ENCODE assay signal across 13 mouse cellular contexts in the genomic region with DNA sequence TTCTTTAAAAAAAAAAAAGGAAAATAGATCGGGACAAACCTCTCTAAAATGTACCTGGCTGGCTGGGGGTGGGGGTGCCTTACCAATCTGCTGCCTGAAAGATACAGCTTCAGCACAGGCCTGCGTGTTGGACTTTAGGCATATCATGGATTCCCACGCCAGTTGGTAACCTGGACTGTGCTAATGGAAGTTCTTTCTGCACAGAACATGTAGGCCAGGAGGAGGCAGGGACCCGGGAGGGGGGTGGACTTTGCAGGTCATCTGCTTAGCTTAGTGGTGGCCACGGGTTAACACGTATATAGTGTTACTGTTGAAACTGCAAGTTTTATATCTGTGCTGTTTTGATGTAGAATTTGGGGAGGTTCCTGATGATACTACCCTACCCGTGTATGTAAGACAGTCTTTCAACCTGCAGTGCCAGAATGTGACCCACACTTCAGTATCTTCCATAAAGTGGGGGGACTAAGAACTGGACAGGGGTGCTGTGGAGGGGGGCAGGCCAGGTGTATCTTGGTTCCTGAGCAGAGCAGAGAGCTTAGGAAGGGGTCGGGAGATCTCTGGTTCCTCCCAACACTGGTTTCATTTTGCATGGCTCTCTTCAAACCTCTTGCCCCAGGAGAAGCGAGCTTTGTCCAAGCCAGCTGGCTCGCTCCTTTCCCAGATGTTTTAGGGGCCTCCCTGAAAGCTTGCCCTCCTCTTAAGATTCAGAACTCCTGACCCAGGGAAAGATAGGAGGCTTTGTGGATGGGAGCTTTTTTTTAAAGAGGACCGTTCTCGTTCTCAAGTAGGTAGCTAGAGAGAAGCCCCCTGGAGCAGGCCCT. TPM values are rescaled to one million over a fixed set of nuclear protein-coding genes. Genes with fewer than 3 reads are reported as not detected.
A peak's percentile ranks its signal among the peaks of the same experiment; 100 is the strongest.
DNase-seq lines count a peak whose midpoint lies in the region; ATAC-seq lines count a peak whose summit lies in the region.
"Had no signal": no experiment of that assay in that cellular context is flagged by ENCODE, and none has a peak within 500 bp of the region (broad histone marks: within the 10 kb centered on the region; RNA-seq: fewer than 3 reads in every experiment).

No protein-coding gene starts in this region.

- H3K27ac ChIP-seq in heart, embryonic 12.5 days (ENCODE audit: poor library complexity, severe bottlenecking), result peak overlapping the region; percentile 44; the same call in 1 of the 2 replicates
- H3K27ac ChIP-seq in midbrain, embryonic 10.5 days (replicated peaks), result no peak overlapping the region
- no peak overlapping the region for H3K27ac ChIP-seq in midbrain, embryonic 13.5 days
- no peak overlapping the region for H3K27ac ChIP-seq in hindbrain, embryonic 15.5 days (replicated peaks)
- no peak overlapping the region for H3K27ac ChIP-seq in neural tube, embryonic 15.5 days (replicated peaks)

- peak overlapping the region; percentile 73 for H3K9ac ChIP-seq in heart, embryonic 12.5 days
- no peak overlapping the region for H3K9ac ChIP-seq in midbrain, embryonic 13.5 days (replicated peaks)
- no peak overlapping the region for H3K9ac ChIP-seq in hindbrain, embryonic 15.5 days
- H3K9ac ChIP-seq in neural tube, embryonic 15.5 days (replicated peaks), result no peak overlapping the region

- no peak for ATAC-seq in heart, embryonic 12.5 days (ENCODE audit: insufficient number of reproducible peaks, low FRiP score)
- no peak for ATAC-seq in midbrain, embryonic 13.5 days
- ATAC-seq in hindbrain, embryonic 15.5 days (ENCODE audit: low FRiP score, low read depth), result no peak
- ATAC-seq in neural tube, embryonic 15.5 days (ENCODE audit: low FRiP score), result no peak

- H3K4me1 ChIP-seq in heart, embryonic 12.5 days (replicated peaks), result peaks cover 35% of the 10 kb centered on the region
- peaks cover 26% of the 10 kb centered on the region for H3K4me1 ChIP-seq in midbrain, embryonic 10.5 days
- H3K4me1 ChIP-seq in midbrain, embryonic 13.5 days (replicated peaks), result peaks cover 13% of the 10 kb centered on the region
- H3K4me1 ChIP-seq in hindbrain, embryonic 15.5 days (replicated peaks), result peaks cover 15% of the 10 kb centered on the region
- peaks cover 17% of the 10 kb centered on the region for H3K4me1 ChIP-seq in neural tube, embryonic 15.5 days

- peaks cover 81% of the 10 kb centered on the region for H3K27me3 ChIP-seq in heart, embryonic 12.5 days (replicated peaks)
- H3K27me3 ChIP-seq in midbrain, embryonic 10.5 days (ENCODE audit: low read depth, poor library complexity, severe bottlenecking), result peaks cover 100% of the 10 kb centered on the region
- H3K27me3 ChIP-seq in midbrain, embryonic 13.5 days, result peaks cover 100% of the 10 kb centered on the region
- peaks cover 91% of the 10 kb centered on the region for H3K27me3 ChIP-seq in hindbrain, embryonic 15.5 days
- peaks cover 97% of the 10 kb centered on the region for H3K27me3 ChIP-seq in neural tube, embryonic 15.5 days (replicated peaks)

- H3K4me3 ChIP-seq in heart, embryonic 12.5 days, result peak overlapping the region; percentile 76
- peak overlapping the region; percentile 18; the same call in 1 of the 2 replicates for H3K4me3 ChIP-seq in midbrain, embryonic 10.5 days
- H3K4me3 ChIP-seq in midbrain, embryonic 13.5 days (replicated peaks), result no peak overlapping the region
- 0 out of 2 replicates have a peak overlapping the region, but pooled peaks have one; percentile 0 for H3K4me3 ChIP-seq in hindbrain, embryonic 15.5 days
- H3K4me3 ChIP-seq in neural tube, embryonic 15.5 days (replicated peaks), result peak overlapping the region; percentile 23

- no peak for DNase-seq in heart, postnatal 14 days
- DNase-seq in midbrain, embryonic 10.5 days (ENCODE audit: low spot score), result peak; percentile 30
- DNase-seq in thymus, adult 18-20 months, result no peak
- DNase-seq in cerebellum, adult 8-10 months, result no peak
- DNase-seq: liver had no signal

- H3K36me3 ChIP-seq in heart, embryonic 12.5 days, result peaks cover 10% of the 10 kb centered on the region
- H3K36me3 ChIP-seq in midbrain, embryonic 10.5 days, result no peaks in the 10 kb centered on the region
- no peaks in the 10 kb centered on the region for H3K36me3 ChIP-seq in midbrain, embryonic 13.5 days
- H3K36me3 ChIP-seq in hindbrain, embryonic 15.5 days, result no peaks in the 10 kb centered on the region
- no peaks in the 10 kb centered on the region for H3K36me3 ChIP-seq in neural tube, embryonic 15.5 days

- no peaks in the 10 kb centered on the region for H3K9me3 ChIP-seq in heart, embryonic 12.5 days (replicated peaks)
- peaks cover 4% of the 10 kb centered on the region; the same call in 1 of the 2 replicates for H3K9me3 ChIP-seq in midbrain, embryonic 10.5 days (replicated peaks)
- peaks cover 3% of the 10 kb centered on the region; the same call in 1 of the 2 replicates for H3K9me3 ChIP-seq in midbrain, embryonic 13.5 days
- no peaks in the 10 kb centered on the region for H3K9me3 ChIP-seq in hindbrain, embryonic 15.5 days
- no peaks in the 10 kb centered on the region for H3K9me3 ChIP-seq in neural tube, embryonic 15.5 days (replicated peaks)

- intact Hi-C loops in heart, postnatal 14 days (cut with DNase I), result no loop called here

- 19% methylated on average over 12 of the region's 12 CpGs for WGBS in heart, embryonic 12.5 days
- 2% methylated on average over 12 of the region's 12 CpGs for WGBS in midbrain, embryonic 10.5 days
- 1% methylated on average over 12 of the region's 12 CpGs for WGBS in midbrain, embryonic 13.5 days
- WGBS in hindbrain, embryonic 15.5 days, result 8% methylated on average over 12 of the region's 12 CpGs
- 7% methylated on average over 12 of the region's 12 CpGs for WGBS in neural tube, embryonic 15.5 days

- H3K4me2 ChIP-seq in heart, embryonic 12.5 days, result peak overlapping the region; percentile 67
- no peak overlapping the region for H3K4me2 ChIP-seq in midbrain, embryonic 13.5 days (replicated peaks)
- no peak overlapping the region for H3K4me2 ChIP-seq in hindbrain, embryonic 15.5 days
- H3K4me2 ChIP-seq in neural tube, embryonic 15.5 days, result 0 out of 2 replicates have a peak overlapping the region, but pooled peaks have one; percentile 3

RNA-seq across cellular contexts. Expression of a gene that starts 3.9 kb away (rescaled TPM):
- polyA plus RNA-seq in heart, embryonic 12.5 days (2016; fragmentation: Nextera tagmentation; extraction: Ambion mirVana), result 20.7 and 20.8 TPM in 2 replicates
- 1 to 10 TPM; 2.4 to 2.6 TPM for total RNA-seq in heart, postnatal 14 days (2021)
- 5.1 and 6.1 TPM in 2 replicates for polyA plus RNA-seq in midbrain, embryonic 10.5 days (2016; fragmentation: Nextera tagmentation; extraction: Ambion mirVana)
- 1.3 and 1.9 TPM in 2 replicates for polyA plus RNA-seq in midbrain, embryonic 13.5 days (2015; fragmentation: Nextera tagmentation; extraction: Ambion mirVana)
- polyA plus RNA-seq in hindbrain, embryonic 15.5 days (2015; fragmentation: Nextera tagmentation; extraction: Ambion mirVana), result 4.1 and 5.5 TPM in 2 replicates
- polyA plus RNA-seq in neural tube, embryonic 15.5 days (2015; fragmentation: Nextera tagmentation; extraction: Ambion mirVana), result 3.4 TPM in 2 replicates
- total RNA-seq: CH12.LX; megakaryocyte-erythroid progenitor cell, adult 5-6 weeks had no signal

RNA-seq across cellular contexts. Expression of a gene that starts 7.9 kb away (rescaled TPM):
- polyA plus RNA-seq in heart, embryonic 12.5 days (2016; fragmentation: Nextera tagmentation; extraction: Ambion mirVana), result 0.78 and 1.2 TPM in 2 replicates
- under 1 TPM; 0.12 to 0.17 TPM for total RNA-seq in heart, postnatal 14 days (2021)
- polyA plus RNA-seq in midbrain, embryonic 10.5 days (2016; fragmentation: Nextera tagmentation; extraction: Ambion mirVana), result 1.1 TPM in 2 replicates
- polyA plus RNA-seq in midbrain, embryonic 13.5 days (2015; fragmentation: Nextera tagmentation; extraction: Ambion mirVana), result 0.12 and 0.13 TPM in 2 replicates
- 0.14 and 0.40 TPM in 2 replicates for polyA plus RNA-seq in hindbrain, embryonic 15.5 days (2015; fragmentation: Nextera tagmentation; extraction: Ambion mirVana)
- polyA plus RNA-seq in neural tube, embryonic 15.5 days (2015; fragmentation: Nextera tagmentation; extraction: Ambion mirVana), result 0.15 and 0.51 TPM in 2 replicates
- total RNA-seq: layer of hippocampus, adult 18-20 months; megakaryocyte-erythroid progenitor cell, adult 5-6 weeks had no signal
- polyA plus RNA-seq: spleen, adult 2 months had no signal

RNA-seq across cellular contexts. Expression of a gene that starts 11.7 kb away (rescaled TPM):
- 45.2 and 45.8 TPM in 2 replicates for polyA plus RNA-seq in heart, embryonic 12.5 days (2016; fragmentation: Nextera tagmentation; extraction: Ambion mirVana)
- 10 to 100 TPM; 13.5 to 17.3 TPM for total RNA-seq in heart, postnatal 14 days (2021)
- polyA plus RNA-seq in midbrain, embryonic 10.5 days (2016; fragmentation: Nextera tagmentation; extraction: Ambion mirVana), result 66.3 and 66.8 TPM in 2 replicates
- polyA plus RNA-seq in midbrain, embryonic 13.5 days (2015; fragmentation: Nextera tagmentation; extraction: Ambion mirVana), result 57.8 and 60.7 TPM in 2 replicates
- polyA plus RNA-seq in hindbrain, embryonic 15.5 days (2015; fragmentation: Nextera tagmentation; extraction: Ambion mirVana), result 50.3 and 51.0 TPM in 2 replicates
- polyA plus RNA-seq in neural tube, embryonic 15.5 days (2015; fragmentation: Nextera tagmentation; extraction: Ambion mirVana), result 50.6 and 52.5 TPM in 2 replicates

RNA-seq across cellular contexts. Expression of a gene that starts 35.7 kb away (rescaled TPM):
- 0.68 and 3.7 TPM in 2 replicates for polyA plus RNA-seq in heart, embryonic 12.5 days (2016; fragmentation: Nextera tagmentation; extraction: Ambion mirVana)
- total RNA-seq in heart, postnatal 14 days (2021), result under 1 TPM; 0.17 to 0.22 TPM
- 0.17 and 1.1 TPM in 2 replicates for polyA plus RNA-seq in midbrain, embryonic 10.5 days (2016; fragmentation: Nextera tagmentation; extraction: Ambion mirVana)
- 0.39 and 0.71 TPM in 2 replicates for polyA plus RNA-seq in midbrain, embryonic 13.5 days (2015; fragmentation: Nextera tagmentation; extraction: Ambion mirVana)
- polyA plus RNA-seq in hindbrain, embryonic 15.5 days (2015; fragmentation: Nextera tagmentation; extraction: Ambion mirVana), result 1.3 and 1.4 TPM in 2 replicates
- 1.6 and 15.7 TPM in 2 replicates for polyA plus RNA-seq in neural tube, embryonic 15.5 days (2015; fragmentation: Nextera tagmentation; extraction: Ambion mirVana)
- total RNA-seq: CH12.LX; megakaryocyte-erythroid progenitor cell, adult 5-6 weeks had no signal

Comparison
In these comparisons a context has a peak if more than half of its experiments do, and no peak if none do; other contexts are left out.
1. H3K4me2 ChIP-seq: peak in heart, embryonic 12.5 days (single experiment) and neural tube, embryonic 15.5 days (single experiment); none in midbrain, embryonic 13.5 days (single experiment) and hindbrain, embryonic 15.5 days (single experiment).